Mouse (Mus musculus): ENCODE results near the gene Prex1. TPM values are rescaled to one million over a fixed set of nuclear protein-coding genes. Genes with fewer than 3 reads are reported as not detected.

Gene Prex1
- total RNA-seq, 2 experiments from 2014 or later = 5.7 to 6.1 TPM

GRCm38 (mm10) chr2:166727790-166728189, 14.2 kb upstream of the Prex1 start:
- DNase-seq = no peak

GRCm38 (mm10) chr2:166726891-166727290, 13.3 kb upstream of the Prex1 start:
- intact Hi-C loops (cut with DNase I) = no loop called here

More at GRCm38 (mm10) chr2:166727790-166728189, 14.2 kb upstream of the Prex1 start:
- intact Hi-C loops (cut with DNase I) = no loop called here

GRCm38 (mm10) chr2:166720416-166720815, 6.8 kb upstream of the Prex1 start:
- DNase-seq = no peak
- intact Hi-C loops (cut with DNase I) = no loop called here

More at GRCm38 (mm10) chr2:166726891-166727290, 13.3 kb upstream of the Prex1 start:
- DNase-seq = no peak

- intact Hi-C loops (cut with DNase I) = no loop called here
- no peak for DNase-seq
Measured at GRCm38 (mm10) chr2:166719930-166720305, 6.3 kb upstream of the Prex1 start.

- no peak for DNase-seq
- intact Hi-C loops (cut with DNase I) = no loop called here
Measured at GRCm38 (mm10) chr2:166719301-166719929, 5.8 kb upstream of the Prex1 start.

GRCm38 (mm10) chr2:166716067-166716466, 2.4 kb upstream of the Prex1 start:
- intact Hi-C loops (cut with DNase I) = no loop called here
- DNase-seq = no peak

- intact Hi-C loops (cut with DNase I) = loop anchor here (5.0 kb wide), 2 partner anchors 68 to 122 kb away; no protein-coding TSS in a partner anchor
- no peak for DNase-seq
Measured at GRCm38 (mm10) chr2:166714427-166714699, 731 bp upstream of the Prex1 start.

GRCm38 (mm10) chr2:166712801-166713689, 587 bp downstream of the Prex1 start:
- intact Hi-C loops (cut with DNase I) = loop anchor here (2.0 to 5.0 kb wide), 3 partner anchors 69 to 121 kb away; no protein-coding TSS in a partner anchor
- peak; percentile 34 to 50 for DNase-seq

GRCm38 (mm10) chr2:166712310-166712709, 1.3 kb downstream of the Prex1 start:
- intact Hi-C loops (cut with DNase I) = loop anchor here (2.0 to 5.0 kb wide), 3 partner anchors 70 to 120 kb away; no protein-coding TSS in a partner anchor
- no peak for DNase-seq

GRCm38 (mm10) chr2:166711681-166712132, 1.9 kb downstream of the Prex1 start:
- DNase-seq = no peak
- intact Hi-C loops (cut with DNase I) = loop anchor here (2.0 to 5.0 kb wide), 3 partner anchors 71 to 119 kb away; no protein-coding TSS in a partner anchor

- DNase-seq = no peak
- intact Hi-C loops (cut with DNase I) = loop anchor here (5.0 kb wide), 2 partner anchors 72 to 118 kb away; no protein-coding TSS in a partner anchor
Measured at GRCm38 (mm10) chr2:166709883-166710282, 3.7 kb downstream of the Prex1 start.

GRCm38 (mm10) chr2:166708304-166708703, 5.3 kb downstream of the Prex1 start:
- no peak for DNase-seq
- intact Hi-C loops (cut with DNase I) = no loop called here

GRCm38 (mm10) chr2:166706526-166706925, 7.1 kb downstream of the Prex1 start:
- DNase-seq = no peak
- intact Hi-C loops (cut with DNase I) = no loop called here

GRCm38 (mm10) chr2:166703491-166703890, 10.1 kb downstream of the Prex1 start:
- intact Hi-C loops (cut with DNase I) = no loop called here
- no peak for DNase-seq

- intact Hi-C loops (cut with DNase I) = no loop called here
- DNase-seq = no peak
Measured at GRCm38 (mm10) chr2:166702113-166702445, 11.6 kb downstream of the Prex1 start.

- DNase-seq = no peak
- intact Hi-C loops (cut with DNase I) = no loop called here
Measured at GRCm38 (mm10) chr2:166701248-166702112, 12.2 kb downstream of the Prex1 start.

- DNase-seq = no peak
- intact Hi-C loops (cut with DNase I) = no loop called here
Measured at GRCm38 (mm10) chr2:166700732-166701131, 12.9 kb downstream of the Prex1 start.

- DNase-seq = no peak
- intact Hi-C loops (cut with DNase I) = no loop called here
Measured at GRCm38 (mm10) chr2:166700116-166700515, 13.5 kb downstream of the Prex1 start.

- intact Hi-C loops (cut with DNase I) = no loop called here
- DNase-seq = no peak
Measured at GRCm38 (mm10) chr2:166699552-166699951, 14.1 kb downstream of the Prex1 start.

- intact Hi-C loops (cut with DNase I) = no loop called here
- no peak for DNase-seq
Measured at GRCm38 (mm10) chr2:166694616-166695015, 19.0 kb downstream of the Prex1 start.

- DNase-seq = no peak
- intact Hi-C loops (cut with DNase I) = no loop called here
Measured at GRCm38 (mm10) chr2:166693394-166693793, 20.2 kb downstream of the Prex1 start.

Measured in heart, postnatal 36 days (tissue).